Mouse (Mus musculus) limb, embryonic 15.5 days (tissue): ENCODE data around the gene Fam155a. TPM values are rescaled to one million over a fixed set of nuclear protein-coding genes. Genes with fewer than 3 reads are reported as not detected.

Experiments used
- ATAC-seq: fragments of 200-750 bp; cut with Nextera tagmentation; 2 replicates; pipeline ENCODE4 v1.8.0; 2017; ENCODE audit warnings: low read depth, moderate TSS enrichment; ENCODE audit not compliant: insufficient number of reproducible peaks, low FRiP score, low TSS enrichment
- H3K27ac ChIP-seq: fragments of 300-500 bp; sonication (generic); 2 replicates; pipeline ENCODE4 v1.5.1; 2015; ENCODE audit warnings: moderate library complexity, mild to moderate bottlenecking, inconsistent platforms
- H3K27me3 ChIP-seq: fragments of 300-500 bp; sonication (generic); 2 replicates; pipeline ENCODE4 v1.6.1; 2015; ENCODE audit warnings: inconsistent platforms
- H3K36me3 ChIP-seq: fragments of 300-500 bp; sonication (generic); 2 replicates; pipeline ENCODE4 v1.6.1; 2015; ENCODE audit warnings: inconsistent platforms
- H3K4me1 ChIP-seq: fragments of 300-500 bp; sonication (generic); 2 replicates; pipeline ENCODE4 v1.6.1; 2015; ENCODE audit warnings: inconsistent platforms
- H3K4me2 ChIP-seq: fragments of 300-500 bp; sonication (generic); 2 replicates; pipeline ENCODE4 v1.6.1; 2015; ENCODE audit warnings: mild to moderate bottlenecking, inconsistent platforms
- H3K4me3 ChIP-seq: fragments of 300-500 bp; sonication (generic); 2 replicates; pipeline ENCODE4 v1.5.1; 2015; ENCODE audit warnings: mild to moderate bottlenecking, inconsistent platforms
- H3K9ac ChIP-seq: fragments of 300-500 bp; sonication (generic); 2 replicates; pipeline ENCODE4 v1.6.1; 2015; ENCODE audit warnings: inconsistent platforms
- H3K9me3 ChIP-seq: fragments of 300-500 bp; sonication (generic); 2 replicates; pipeline ENCODE4 v1.6.1; 2016; ENCODE audit warnings: inconsistent platforms
- WGBS: fragments of 180-500 bp; shearing (Covaris S2); methylation state at CpG from one replicate; pipeline ENCODE4 v1.1.7; 2015; 5-methylcytosine and 5-hydroxymethylcytosine counted together
- polyA plus RNA-seq: library from polyadenylated mRNA; unstranded; fragments of >200 nt; fragmentation: Nextera tagmentation; extraction: Ambion mirVana; gene quantifications from 2 replicates; pipeline ENCODE4 v1.2.1, GENCODE M21; 2015

Gene Fam155a
- polyA plus RNA-seq, 1 experiment from 2014 or later, result 1.3 TPM

GRCm38 (mm10) chr8:9546919-9547557, 223.9 kb downstream of the Fam155a start:
- Histone ChIP-seq H3K9ac (no peak overlapping the region), H3K4me3 (no peak overlapping the region), H3K36me3 (no peaks in the 10 kb centered on the region), H3K4me2 (no peak overlapping the region), H3K4me1 (peaks cover 4% of the 10 kb centered on the region; the same call in 1 of the 2 replicates), H3K27ac (no peak overlapping the region), H3K27me3 (no peaks in the 10 kb centered on the region), H3K9me3 (no peaks in the 10 kb centered on the region)
- WGBS, result 78% methylated on average over 6 of the region's 6 CpGs
- ATAC-seq, result no peak

GRCm38 (mm10) chr8:9546429-9546828, 224.5 kb downstream of the Fam155a start:
- no peak overlapping the region for H3K4me3 ChIP-seq
- no peaks in the 10 kb centered on the region for H3K27me3 ChIP-seq
- H3K36me3 ChIP-seq, result no peaks in the 10 kb centered on the region
- H3K27ac ChIP-seq, result no peak overlapping the region
- no peaks in the 10 kb centered on the region for H3K9me3 ChIP-seq
- peaks cover 4% of the 10 kb centered on the region; the same call in 1 of the 2 replicates for H3K4me1 ChIP-seq
- ATAC-seq, result no peak
- H3K4me2 ChIP-seq, result no peak overlapping the region
- WGBS, result 61% methylated on average over 6 of the region's 6 CpGs
- no peak overlapping the region for H3K9ac ChIP-seq

- Histone ChIP-seq H3K4me1 (peaks cover 4% of the 10 kb centered on the region; the same call in 1 of the 2 replicates), H3K4me2 (no peak overlapping the region), H3K27me3 (no peaks in the 10 kb centered on the region), H3K4me3 (no peak overlapping the region), H3K27ac (no peak overlapping the region), H3K9ac (no peak overlapping the region), H3K36me3 (no peaks in the 10 kb centered on the region), H3K9me3 (no peaks in the 10 kb centered on the region)
- 46% methylated on average over 2 of the region's 2 CpGs for WGBS
- no peak for ATAC-seq
Observed at GRCm38 (mm10) chr8:9545665-9546064, 225.3 kb downstream of the Fam155a start.

DNA sequence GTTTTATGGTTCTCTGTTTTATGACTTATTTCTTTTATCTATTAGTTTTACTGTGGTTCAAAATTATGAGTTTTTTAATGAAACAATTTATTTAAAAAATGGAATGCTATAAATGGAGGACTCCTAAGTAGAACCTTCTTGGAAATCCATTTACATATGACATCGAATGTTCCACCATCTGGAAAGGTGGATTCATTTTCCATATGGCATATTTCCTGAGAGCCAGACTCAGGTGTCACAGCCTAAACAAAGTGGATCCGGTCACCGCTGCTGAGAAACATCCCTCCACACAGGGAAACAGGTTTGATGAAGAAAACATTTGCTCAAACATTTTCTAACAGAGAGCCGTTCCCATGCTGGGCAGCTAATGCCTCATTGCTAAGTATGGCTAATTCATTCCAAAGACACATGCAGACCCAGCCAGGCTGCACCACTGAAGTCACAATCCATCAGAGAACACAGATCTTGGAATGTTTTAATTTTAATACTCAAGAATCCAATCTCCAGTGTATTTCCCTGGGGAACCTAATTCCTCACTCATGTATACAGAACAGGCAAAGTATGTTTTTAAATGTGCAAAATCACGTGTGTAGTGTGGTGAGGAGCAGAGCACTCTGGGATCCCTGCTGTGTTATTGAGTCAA, 235.1 kb downstream of the Fam155a start:
- Histone ChIP-seq H3K9me3 (no peaks in the 10 kb centered on the region), H3K9ac (no peak overlapping the region), H3K27me3 (no peaks in the 10 kb centered on the region), H3K4me3 (no peak overlapping the region), H3K4me2 (no peak overlapping the region), H3K4me1 (no peaks in the 10 kb centered on the region), H3K36me3 (no peaks in the 10 kb centered on the region), H3K27ac (no peak overlapping the region)
- 43% methylated on average over 5 of the region's 5 CpGs for WGBS
- ATAC-seq, result no peak

DNA sequence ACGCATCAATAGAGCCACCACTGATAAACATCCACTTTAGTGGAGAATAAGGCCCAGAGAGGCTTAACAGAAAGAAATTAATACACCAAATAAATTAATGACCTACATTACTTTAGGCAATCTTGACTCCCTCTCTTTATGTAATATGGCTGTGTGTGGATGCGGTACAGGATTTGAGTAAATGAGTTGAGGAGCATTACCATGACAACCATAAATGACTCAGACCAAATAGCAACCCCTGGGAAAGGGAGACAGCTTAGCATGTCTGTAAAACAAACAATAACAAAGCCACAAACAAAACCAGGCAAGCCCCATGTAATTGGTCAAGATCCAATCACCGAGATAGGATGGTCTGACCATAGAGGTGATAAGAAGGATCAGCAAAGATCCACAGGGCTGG, 244.4 kb downstream of the Fam155a start:
- no peak for ATAC-seq
- WGBS, result 83% methylated on average over 3 of the region's 3 CpGs

DNA sequence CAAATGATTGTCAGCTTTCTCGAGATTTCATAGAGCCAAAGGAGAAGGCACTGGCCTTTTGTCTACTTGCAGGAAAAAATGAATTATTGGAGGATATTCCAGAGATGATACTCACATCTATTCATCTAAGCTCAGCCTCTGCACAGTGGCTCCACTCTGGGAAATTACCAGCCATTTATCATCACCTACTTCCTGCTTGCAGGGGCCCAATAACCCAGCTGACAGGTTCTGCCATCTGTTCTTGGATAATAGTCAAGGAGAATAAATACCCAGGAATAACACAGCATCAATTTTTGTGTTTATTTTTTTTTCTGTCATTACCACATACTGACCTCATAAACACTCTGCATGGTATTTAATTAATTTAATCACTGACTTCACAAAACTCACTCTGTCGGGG, 249.4 kb downstream of the Fam155a start:
- Histone ChIP-seq H3K27me3 (no peaks in the 10 kb centered on the region), H3K4me2 (no peak overlapping the region), H3K27ac (no peak overlapping the region), H3K9me3 (no peaks in the 10 kb centered on the region), H3K4me1 (no peaks in the 10 kb centered on the region), H3K4me3 (no peak overlapping the region), H3K9ac (no peak overlapping the region), H3K36me3 (no peaks in the 10 kb centered on the region)
- 56% methylated on average over 2 of the region's 2 CpGs for WGBS
- ATAC-seq, result no peak

More for the DNA sequence above, 244.4 kb downstream of the Fam155a start:
- no peaks in the 10 kb centered on the region for H3K36me3 ChIP-seq
- no peak overlapping the region for H3K4me3 ChIP-seq
- no peak overlapping the region for H3K27ac ChIP-seq
- no peaks in the 10 kb centered on the region for H3K9me3 ChIP-seq
- H3K4me2 ChIP-seq, result no peak overlapping the region
- no peaks in the 10 kb centered on the region for H3K4me1 ChIP-seq
- H3K9ac ChIP-seq, result no peak overlapping the region
- no peaks in the 10 kb centered on the region for H3K27me3 ChIP-seq

DNA sequence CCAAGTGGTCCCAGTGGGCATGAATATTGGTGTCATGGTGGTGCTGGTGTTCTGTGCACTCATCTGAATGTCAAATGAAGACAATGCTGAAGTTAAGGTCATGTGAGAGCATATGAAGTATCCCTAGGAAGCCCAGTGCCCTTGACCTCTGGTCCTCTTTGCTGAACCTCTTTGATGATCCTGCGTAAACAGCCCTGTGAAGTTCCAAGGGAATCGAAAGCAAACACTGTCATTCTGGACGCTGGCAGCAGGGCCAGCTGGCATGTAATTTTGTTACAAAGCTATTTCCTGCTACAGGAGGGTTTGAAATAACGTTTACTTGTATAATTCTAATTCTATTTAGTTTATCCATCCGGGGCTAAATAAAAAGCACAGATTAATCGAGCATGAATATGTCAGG, 270.2 kb downstream of the Fam155a start:
- WGBS, result 50% methylated on average over 6 of the region's 6 CpGs
- no peak for ATAC-seq

DNA sequence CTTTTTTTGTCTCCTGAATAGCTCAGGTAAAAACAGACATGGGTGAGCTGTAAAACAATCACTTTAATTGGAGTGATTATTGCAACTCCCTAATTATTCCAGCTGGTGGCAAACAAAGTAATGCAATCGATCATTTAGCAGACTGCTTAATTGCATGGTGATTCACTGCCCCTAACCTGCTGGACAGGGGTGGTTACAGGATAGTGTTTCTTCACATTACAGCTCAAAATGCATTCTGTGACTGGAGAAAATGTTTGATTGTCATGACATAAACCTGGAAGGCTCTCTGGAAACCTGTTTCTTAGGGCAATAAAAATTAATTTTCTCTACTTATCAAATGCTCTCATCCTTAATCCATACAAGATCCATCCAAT, 276.7 kb downstream of the Fam155a start:
- no peak overlapping the region for H3K4me3 ChIP-seq
- H3K36me3 ChIP-seq, result no peaks in the 10 kb centered on the region
- no peaks in the 10 kb centered on the region for H3K4me1 ChIP-seq
- 7% methylated on average over 1 of the region's 1 CpGs for WGBS
- no peaks in the 10 kb centered on the region for H3K27me3 ChIP-seq
- H3K27ac ChIP-seq, result no peak overlapping the region
- no peak overlapping the region for H3K9ac ChIP-seq
- H3K9me3 ChIP-seq, result no peaks in the 10 kb centered on the region
- no peak for ATAC-seq
- no peak overlapping the region for H3K4me2 ChIP-seq

More for the DNA sequence above, 270.2 kb downstream of the Fam155a start:
- Histone ChIP-seq H3K4me3 (no peak overlapping the region), H3K27me3 (no peaks in the 10 kb centered on the region), H3K4me2 (no peak overlapping the region), H3K9ac (no peak overlapping the region), H3K36me3 (no peaks in the 10 kb centered on the region), H3K9me3 (no peaks in the 10 kb centered on the region), H3K4me1 (no peaks in the 10 kb centered on the region), H3K27ac (no peak overlapping the region)

GRCm38 (mm10) chr8:9493557-9494224, 277.3 kb downstream of the Fam155a start:
- Histone ChIP-seq H3K36me3 (no peaks in the 10 kb centered on the region), H3K4me2 (no peak overlapping the region), H3K27me3 (no peaks in the 10 kb centered on the region), H3K4me3 (no peak overlapping the region), H3K27ac (no peak overlapping the region), H3K9ac (no peak overlapping the region), H3K4me1 (no peaks in the 10 kb centered on the region), H3K9me3 (no peaks in the 10 kb centered on the region)
- 39% methylated on average over 8 of the region's 8 CpGs for WGBS
- no peak for ATAC-seq

DNA sequence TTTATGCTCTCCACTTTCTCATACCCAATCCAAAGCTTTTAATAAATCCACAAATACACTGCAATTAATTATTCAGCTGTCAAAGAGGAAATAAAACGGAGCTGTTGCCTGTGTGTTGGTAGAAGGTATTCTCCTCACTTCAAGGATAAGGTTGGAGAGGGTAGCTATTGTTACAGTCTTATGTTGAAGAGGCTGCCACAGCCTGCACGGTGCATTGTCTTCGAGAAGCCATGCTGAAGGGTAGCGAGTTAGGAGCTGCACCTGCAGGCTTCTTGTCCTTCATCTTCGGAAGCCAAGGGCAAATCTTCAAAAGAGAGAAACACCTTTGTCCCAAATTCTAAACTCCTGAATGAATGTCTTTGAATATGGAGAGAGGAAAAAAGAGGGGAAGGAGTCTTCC, 288.4 kb downstream of the Fam155a start:
- Histone ChIP-seq H3K4me1 (no peaks in the 10 kb centered on the region), H3K4me3 (no peak overlapping the region), H3K27me3 (no peaks in the 10 kb centered on the region), H3K27ac (no peak overlapping the region), H3K9ac (no peak overlapping the region), H3K4me2 (no peak overlapping the region), H3K36me3 (no peaks in the 10 kb centered on the region), H3K9me3 (no peaks in the 10 kb centered on the region)
- WGBS, result 71% methylated on average over 5 of the region's 5 CpGs
- ATAC-seq, result no peak

DNA sequence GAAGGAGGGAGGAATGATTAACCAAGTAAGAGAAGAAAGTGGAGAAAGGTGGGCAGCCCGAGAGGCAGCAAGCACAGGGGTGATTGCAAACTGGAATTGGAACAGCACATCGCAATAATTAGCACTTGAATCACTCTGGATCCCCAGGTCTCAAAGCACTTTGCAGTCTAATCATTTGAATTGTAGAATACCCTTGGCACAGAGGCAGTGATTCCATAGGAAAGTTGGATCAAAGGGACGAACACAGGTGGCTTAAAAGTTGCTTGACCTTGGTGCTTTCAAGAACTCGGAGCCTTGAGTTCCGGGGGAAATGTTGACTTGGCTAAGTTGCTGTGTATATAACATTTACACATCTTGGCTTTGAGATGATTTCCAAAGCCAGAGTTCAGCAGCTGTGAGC, 299.7 kb downstream of the Fam155a start:
- Histone ChIP-seq H3K4me1 (no peaks in the 10 kb centered on the region), H3K9ac (no peak overlapping the region), H3K4me2 (no peak overlapping the region), H3K4me3 (no peak overlapping the region), H3K27ac (no peak overlapping the region), H3K9me3 (no peaks in the 10 kb centered on the region), H3K36me3 (no peaks in the 10 kb centered on the region), H3K27me3 (no peaks in the 10 kb centered on the region)
- 52% methylated on average over 5 of the region's 5 CpGs for WGBS
- no peak for ATAC-seq

DNA sequence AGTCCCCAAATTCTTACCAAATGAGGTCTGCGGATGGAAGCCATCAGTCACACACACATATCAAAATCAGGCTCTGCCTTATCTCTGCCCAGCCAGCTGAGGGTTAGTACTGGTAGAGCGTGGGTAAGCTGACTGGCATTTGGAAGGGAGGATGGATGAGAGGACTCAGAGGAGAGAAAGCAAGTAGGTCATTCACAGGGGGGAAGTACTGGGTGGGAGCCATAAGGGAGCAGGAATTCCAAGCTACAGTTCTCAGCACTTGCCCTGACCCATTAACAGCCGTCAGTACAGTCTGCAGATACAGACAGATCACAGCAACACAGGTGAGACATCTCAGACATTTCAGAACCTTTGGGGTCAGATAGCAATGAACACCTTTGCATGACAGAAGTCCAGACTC, 300.8 kb downstream of the Fam155a start:
- no peaks in the 10 kb centered on the region for H3K27me3 ChIP-seq
- no peak overlapping the region for H3K9ac ChIP-seq
- no peaks in the 10 kb centered on the region for H3K9me3 ChIP-seq
- WGBS, result 75% methylated on average over 3 of the region's 3 CpGs
- no peak overlapping the region for H3K4me3 ChIP-seq
- H3K4me1 ChIP-seq, result no peaks in the 10 kb centered on the region
- no peak for ATAC-seq
- no peaks in the 10 kb centered on the region for H3K36me3 ChIP-seq
- H3K27ac ChIP-seq, result no peak overlapping the region
- no peak overlapping the region for H3K4me2 ChIP-seq
